Mouse (Mus musculus): ENCODE measurements around the gene Dirc2.

The Dirc2 gene

DNA sequence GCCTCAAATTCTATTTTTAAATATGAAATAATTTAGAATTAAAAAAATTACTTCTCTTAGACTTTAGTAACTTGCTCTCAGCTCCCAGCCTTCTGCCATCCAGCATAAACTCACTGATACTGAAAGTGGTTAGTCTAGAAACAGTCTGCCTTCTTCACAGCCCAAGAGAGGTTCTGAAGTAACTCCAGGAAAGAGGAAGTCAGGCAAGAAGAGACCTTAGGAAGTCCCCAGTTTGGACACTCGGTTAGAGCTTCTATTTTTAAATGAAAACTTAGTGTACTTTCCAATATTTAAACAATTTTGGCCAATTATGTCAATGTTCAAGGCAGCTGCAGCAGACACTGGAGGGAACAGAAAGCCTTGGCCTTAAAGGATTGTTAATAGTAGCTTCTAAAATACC, 29.6 kb downstream of the Dirc2 start:
- DNase-seq (ENCODE audit: low read depth), result no peak

- no peak for DNase-seq (ENCODE audit: low read depth)
Measured at GRCm38 (mm10) chr16:35738096-35738767, 30.9 kb downstream of the Dirc2 start.

GRCm38 (mm10) chr16:35734038-35734437, 35.1 kb downstream of the Dirc2 start:
- DNase-seq (ENCODE audit: low read depth), result peak; percentile 60

DNA sequence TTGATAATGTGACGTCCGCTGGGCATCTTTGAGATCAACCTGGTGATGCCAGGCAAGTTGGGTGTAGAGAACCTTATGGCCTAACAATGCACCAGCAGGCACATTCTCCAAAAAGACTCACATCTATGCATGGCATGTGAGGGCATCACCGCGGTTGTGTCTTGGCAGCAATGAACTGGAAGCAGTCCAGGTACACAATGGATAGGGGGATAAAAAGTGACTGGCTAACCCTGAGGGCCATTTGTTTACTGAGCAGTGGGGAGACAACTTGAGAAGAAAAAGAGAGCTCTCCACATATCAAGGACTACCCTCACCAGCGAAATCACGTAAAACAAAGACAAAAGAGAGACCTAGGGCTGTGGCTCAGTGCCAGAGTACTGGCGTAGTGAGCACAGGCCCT, 37.1 kb downstream of the Dirc2 start:
- DNase-seq (ENCODE audit: low read depth), result no peak

GRCm38 (mm10) chr16:35729151-35729738, 39.9 kb downstream of the Dirc2 start:
- no peak for DNase-seq (ENCODE audit: low read depth)

DNA sequence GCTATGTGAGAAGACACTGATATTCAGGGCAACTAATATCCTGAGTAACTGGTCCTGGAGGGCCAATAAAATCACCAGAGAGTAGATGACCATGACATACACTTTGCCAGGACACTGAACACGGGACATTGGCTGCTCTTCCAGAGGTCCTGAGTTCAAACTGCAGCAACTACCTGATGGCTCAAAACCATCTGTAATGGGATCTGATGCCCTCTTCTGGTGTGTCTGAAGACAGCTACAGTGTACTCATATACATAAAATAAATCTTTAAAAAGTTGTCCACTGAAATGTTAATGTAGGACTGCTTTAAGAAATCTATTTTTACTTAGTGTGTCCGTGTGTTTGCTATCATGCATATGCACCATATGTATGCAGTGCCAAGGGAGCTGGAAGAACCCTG, 42.6 kb downstream of the Dirc2 start:
- no peak for DNase-seq (ENCODE audit: low read depth)

DNA sequence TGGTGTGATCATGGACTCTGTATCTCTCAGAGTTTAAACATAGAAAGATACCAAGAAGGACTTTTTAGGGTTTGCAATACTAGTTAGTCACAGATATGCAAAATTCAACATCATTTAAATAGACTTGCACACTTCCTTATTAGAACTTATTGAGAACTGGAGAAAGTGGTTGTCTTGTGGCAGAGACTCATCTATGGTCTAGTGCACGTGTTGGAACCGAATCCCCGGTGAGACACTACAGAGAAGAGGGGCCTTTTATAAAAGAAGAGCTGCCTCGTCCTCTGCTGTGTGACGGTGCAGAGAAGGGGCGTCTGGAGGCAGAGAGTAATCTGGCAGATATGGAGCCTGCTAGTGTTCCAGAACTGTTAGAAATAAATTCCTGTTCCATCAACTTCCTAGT, 44.6 kb downstream of the Dirc2 start:
- DNase-seq (ENCODE audit: low read depth), result no peak

DNA sequence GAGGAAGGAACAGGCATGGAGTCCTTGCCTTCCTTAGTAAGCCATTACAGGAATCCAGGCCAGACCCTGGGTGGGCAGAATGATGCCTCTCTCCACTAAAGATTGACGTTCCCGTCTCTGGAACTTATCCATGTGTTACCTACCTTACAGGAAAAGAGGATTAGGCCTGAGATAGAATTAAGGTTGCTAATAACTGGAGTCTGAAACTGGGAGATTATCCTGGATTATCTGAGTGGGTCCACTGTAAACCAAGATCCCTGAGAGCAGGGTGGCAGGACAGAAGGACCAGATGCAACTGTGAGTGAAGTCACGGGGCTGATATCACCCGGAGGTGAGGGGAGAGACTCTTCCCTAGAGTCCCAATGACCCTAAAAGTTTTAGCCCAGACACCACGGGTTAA, 51.4 kb downstream of the Dirc2 start:
- no peak for DNase-seq (ENCODE audit: low read depth)

DNA sequence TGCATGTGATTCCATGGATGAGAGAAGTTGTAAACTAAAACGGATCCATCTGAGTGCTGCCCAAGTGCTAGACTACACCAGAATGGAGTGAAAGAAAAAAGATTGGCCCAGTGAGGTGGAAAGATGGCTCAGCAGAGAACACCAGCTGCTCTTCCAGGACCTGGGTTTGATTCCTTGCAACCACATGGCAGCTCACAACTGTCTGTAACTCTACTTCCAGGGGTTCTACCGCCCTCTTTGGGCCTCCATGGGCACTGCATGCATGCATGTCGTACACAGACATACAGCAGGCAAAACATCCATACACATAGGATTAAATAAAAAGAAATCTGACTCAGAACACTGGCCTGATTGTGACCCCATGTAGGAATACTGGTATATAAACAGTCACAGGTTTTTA, 52.9 kb downstream of the Dirc2 start:
- DNase-seq (ENCODE audit: low read depth), result peak; percentile 7

DNA sequence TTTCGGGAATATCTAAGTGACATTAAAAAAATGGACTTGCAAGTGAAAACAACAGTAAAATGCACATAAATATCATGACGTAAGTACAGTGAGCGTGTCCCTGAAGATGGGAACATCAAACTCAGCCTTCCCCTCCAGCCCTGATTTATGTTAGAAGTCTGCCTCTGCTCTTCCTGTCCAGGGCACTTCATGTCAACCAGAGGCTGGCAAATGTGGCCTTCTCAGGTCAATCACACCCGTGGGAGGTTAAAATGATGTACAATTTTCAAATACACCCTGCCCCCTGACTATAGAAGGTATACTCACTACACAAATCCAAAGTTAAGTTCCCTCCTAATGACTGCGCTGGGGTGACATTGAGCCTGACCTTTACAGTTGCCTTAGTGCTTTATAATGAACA, 53.4 kb downstream of the Dirc2 start:
- DNase-seq (ENCODE audit: low read depth), result no peak

GRCm38 (mm10) chr16:35715350-35715749, 53.8 kb downstream of the Dirc2 start:
- no peak for DNase-seq (ENCODE audit: low read depth)

DNA sequence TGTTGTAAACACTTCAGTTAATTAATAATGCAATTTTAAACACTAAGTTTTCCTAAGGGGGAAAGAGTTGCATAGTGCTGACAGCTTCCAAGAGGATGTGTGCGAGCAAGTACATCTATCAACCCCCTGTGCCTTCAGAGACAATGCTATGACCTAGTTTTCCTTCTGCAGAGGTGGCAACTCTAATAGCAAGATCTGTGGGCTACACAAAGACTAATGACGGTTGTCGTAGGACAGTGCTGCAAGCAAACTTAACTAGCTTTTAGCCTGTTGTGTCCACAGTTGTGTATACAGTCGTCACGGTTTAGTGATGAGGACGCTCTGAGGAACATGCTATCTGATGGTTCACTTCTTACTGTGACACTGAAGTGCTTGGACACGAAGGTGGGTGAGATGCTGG, 54.5 kb downstream of the Dirc2 start:
- DNase-seq (ENCODE audit: low read depth), result no peak

GRCm38 (mm10) chr16:35713606-35714005, 55.5 kb downstream of the Dirc2 start:
- DNase-seq (ENCODE audit: low read depth), result no peak

GRCm38 (mm10) chr16:35711004-35711403, 58.2 kb downstream of the Dirc2 start:
- no peak for DNase-seq (ENCODE audit: low read depth)

DNA sequence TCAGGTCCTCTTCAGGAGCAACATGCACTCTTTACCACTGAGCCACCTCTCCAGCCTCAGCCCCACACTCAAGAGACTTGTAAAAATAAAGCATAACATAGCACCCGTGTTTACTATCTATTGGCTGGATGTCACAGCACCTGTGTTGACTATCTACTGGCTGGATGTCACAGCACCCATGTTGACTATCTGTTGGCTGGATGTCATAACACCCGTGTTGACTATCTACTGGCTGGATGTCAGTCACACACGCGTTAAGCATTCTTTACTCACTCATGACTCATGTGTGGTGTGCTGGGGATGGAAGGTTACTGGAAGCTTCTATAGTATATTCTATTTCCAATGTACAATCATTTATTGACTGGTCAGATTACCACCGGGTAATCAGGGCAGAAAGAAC, 62.2 kb downstream of the Dirc2 start:
- DNase-seq (ENCODE audit: low read depth), result no peak

- DNase-seq (ENCODE audit: low read depth), result no peak
Measured at GRCm38 (mm10) chr16:35704796-35705195, 64.4 kb downstream of the Dirc2 start.

- DNase-seq (ENCODE audit: low read depth), result no peak
Measured at GRCm38 (mm10) chr16:35703763-35704679, 65.1 kb downstream of the Dirc2 start.

DNA sequence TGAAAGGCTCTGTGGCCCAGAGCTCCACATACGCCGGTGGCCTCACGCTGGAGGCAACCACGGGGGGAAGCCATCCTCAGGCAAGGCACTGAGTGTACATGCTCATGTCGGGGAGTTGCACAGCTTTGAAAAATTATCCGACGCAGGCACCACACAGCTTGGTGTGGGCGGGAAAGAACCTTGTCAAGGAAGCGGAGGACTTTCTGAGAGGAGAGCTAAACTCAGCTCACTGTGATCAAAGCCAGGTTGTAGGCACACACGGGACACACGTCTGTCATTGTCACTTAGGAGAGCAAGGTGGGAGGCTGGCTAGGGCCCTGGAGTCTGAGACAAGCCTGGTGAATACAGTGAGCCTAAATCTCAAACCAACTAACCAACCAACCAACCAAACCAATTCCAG, 67.3 kb downstream of the Dirc2 start:
- DNase-seq (ENCODE audit: low read depth), result no peak

GRCm38 (mm10) chr16:35696103-35696502, 73.1 kb downstream of the Dirc2 start:
- DNase-seq (ENCODE audit: low read depth), result no peak

DNA sequence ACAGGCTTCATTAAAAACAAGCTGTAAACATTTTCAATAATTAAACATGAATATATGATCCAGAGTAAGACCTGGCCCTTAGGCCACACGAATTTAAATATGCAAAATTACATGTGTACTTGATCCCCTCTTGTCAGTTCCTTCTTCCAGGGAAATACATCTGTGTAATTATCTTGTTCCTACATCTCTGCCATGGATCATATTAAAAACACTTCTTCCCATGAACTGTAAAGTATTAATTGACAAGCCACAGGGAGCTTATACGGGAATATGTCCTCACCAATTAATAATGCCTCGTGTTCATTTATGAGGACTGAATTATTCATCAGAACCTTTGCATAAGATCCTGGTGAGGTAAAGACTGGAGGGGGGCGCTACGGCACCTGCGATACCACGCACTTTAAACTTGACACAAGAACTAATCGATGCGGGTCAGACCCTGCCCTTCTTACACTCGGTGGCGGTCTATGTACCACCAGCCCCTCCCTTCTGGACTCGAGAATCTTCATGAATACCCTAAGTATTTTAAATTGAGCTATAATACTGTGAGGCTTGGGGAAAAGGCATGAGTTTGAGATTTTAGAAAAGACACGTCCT, 74.8 kb downstream of the Dirc2 start:
- DNase-seq (ENCODE audit: low read depth), result no peak

DNA sequence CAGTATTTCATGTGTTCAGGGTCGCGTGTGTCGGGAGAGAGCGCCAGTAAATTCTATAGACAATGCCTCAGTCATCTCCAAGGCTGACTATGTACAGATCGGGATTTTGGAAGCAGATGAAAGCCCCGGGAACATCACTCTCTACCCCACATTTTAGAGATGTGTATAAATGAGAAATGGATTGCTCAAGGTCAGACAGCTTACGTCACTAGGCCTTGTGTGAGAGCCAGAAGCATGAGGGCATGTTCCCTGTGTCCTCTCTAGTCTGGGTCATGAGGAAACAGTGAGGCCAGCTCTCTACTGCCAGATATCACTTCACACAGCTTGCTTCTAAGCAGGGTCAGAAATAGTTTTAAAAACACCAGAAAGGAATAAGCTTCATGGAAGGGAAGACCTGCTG, 77.5 kb downstream of the Dirc2 start:
- DNase-seq (ENCODE audit: low read depth), result no peak

DNA sequence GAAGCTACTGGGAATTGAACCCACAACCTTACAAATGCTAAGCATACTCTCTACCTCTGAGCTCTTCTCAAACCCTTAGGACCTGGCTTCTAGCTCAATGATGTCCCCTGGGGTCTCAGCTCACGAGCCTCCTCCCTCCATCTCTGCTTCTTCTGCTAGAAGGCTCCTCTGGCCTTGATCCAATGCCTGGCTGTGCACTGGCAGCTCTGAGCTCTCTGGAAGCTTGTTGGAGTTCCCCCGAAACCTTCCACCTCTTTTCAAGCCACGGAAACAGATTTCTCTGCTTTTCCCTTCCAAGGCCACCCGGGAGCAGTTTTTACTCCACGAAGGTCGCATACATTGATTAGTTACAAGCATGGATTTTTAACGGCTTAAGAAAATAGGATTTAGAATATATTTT, 82.7 kb downstream of the Dirc2 start:
- DNase-seq (ENCODE audit: low read depth), result no peak

GRCm38 (mm10) chr16:35685027-35685426, 84.1 kb downstream of the Dirc2 start:
- DNase-seq (ENCODE audit: low read depth), result no peak
